Mouse (Mus musculus): ENCODE results near the gene Serpinf2.

Gene Serpinf2

GRCm38 (mm10) chr11:75439363-75439762 lies at the start of gene Serpinf2:
TSS of gene Serpinf2 (minus strand) at chr11:75439591.
- DNase-seq (ENCODE audit: low spot score): no peak

GRCm38 (mm10) chr11:75487496-75487895 lies 48.1 kb upstream of the Serpinf2 start:
- DNase-seq (ENCODE audit: low spot score): no peak

GRCm38 (mm10) chr11:75486601-75487285 lies 47.4 kb upstream of the Serpinf2 start, which contains the start of gene Prpf8:
TSS of gene Prpf8 (plus strand) at chr11:75486816.
- peak; percentile 97 for DNase-seq (ENCODE audit: low spot score)

- DNase-seq (ENCODE audit: low spot score): no peak
Observed at GRCm38 (mm10) chr11:75486192-75486591, 46.8 kb upstream of the Serpinf2 start.

GRCm38 (mm10) chr11:75473376-75473775 lies 34.0 kb upstream of the Serpinf2 start:
- no peak for DNase-seq (ENCODE audit: low spot score)

- DNase-seq (ENCODE audit: low spot score): no peak
Observed at GRCm38 (mm10) chr11:75472469-75473081, 33.2 kb upstream of the Serpinf2 start.

- no peak for DNase-seq (ENCODE audit: low spot score)
Observed at GRCm38 (mm10) chr11:75470675-75471074, 31.3 kb upstream of the Serpinf2 start.

GRCm38 (mm10) chr11:75469261-75469660 lies 29.9 kb upstream of the Serpinf2 start:
- DNase-seq (ENCODE audit: low spot score): no peak

- no peak for DNase-seq (ENCODE audit: low spot score)
Observed at GRCm38 (mm10) chr11:75468410-75468809, 29.0 kb upstream of the Serpinf2 start.

- DNase-seq (ENCODE audit: low spot score): no peak
Observed at GRCm38 (mm10) chr11:75467512-75468215, 28.3 kb upstream of the Serpinf2 start.

GRCm38 (mm10) chr11:75466731-75467505 lies 27.5 kb upstream of the Serpinf2 start:
- DNase-seq (ENCODE audit: low spot score): no peak

- no peak for DNase-seq (ENCODE audit: low spot score)
Observed at GRCm38 (mm10) chr11:75465051-75465450, 25.7 kb upstream of the Serpinf2 start.

- DNase-seq (ENCODE audit: low spot score): no peak
Observed at GRCm38 (mm10) chr11:75464417-75464816, 25.0 kb upstream of the Serpinf2 start.

- no peak for DNase-seq (ENCODE audit: low spot score)
Observed at GRCm38 (mm10) chr11:75463624-75464023, 24.2 kb upstream of the Serpinf2 start.

GRCm38 (mm10) chr11:75462865-75463336 lies 23.5 kb upstream of the Serpinf2 start:
- DNase-seq (ENCODE audit: low spot score): no peak

GRCm38 (mm10) chr11:75462253-75462783 lies 22.9 kb upstream of the Serpinf2 start:
- DNase-seq (ENCODE audit: low spot score): no peak

GRCm38 (mm10) chr11:75461743-75462252 lies 22.4 kb upstream of the Serpinf2 start:
- no peak for DNase-seq (ENCODE audit: low spot score)

GRCm38 (mm10) chr11:75460844-75461742 lies 21.7 kb upstream of the Serpinf2 start, which contains the start of gene Tlcd2:
TSS of gene Tlcd2 (plus strand) at chr11:75461715.
- DNase-seq (ENCODE audit: low spot score): peak; percentile 100

GRCm38 (mm10) chr11:75460103-75460843 lies 20.9 kb upstream of the Serpinf2 start:
- DNase-seq (ENCODE audit: low spot score): peak; percentile 88

GRCm38 (mm10) chr11:75459751-75460102 lies 20.3 kb upstream of the Serpinf2 start:
- no peak for DNase-seq (ENCODE audit: low spot score)

Measured in left cerebral cortex, adult 11 months (tissue).